Mouse (Mus musculus) heart, embryonic 11.5 days (tissue): ENCODE data around the gene Pipox. TPM values are rescaled to one million over a fixed set of nuclear protein-coding genes. Genes with fewer than 3 reads are reported as not detected.

Experiments used
- polyA plus RNA-seq: library from polyadenylated mRNA; unstranded; fragments of >200 nt; fragmentation: Nextera tagmentation; extraction: Ambion mirVana; gene quantifications from 2 replicates; pipeline ENCODE4 v1.2.1, GENCODE M21; 2014

The Pipox gene
- polyA plus RNA-seq, 1 experiment from 2014 or later = 2.4 TPM

Other genes starting within 250 kb of the Pipox start
- 3.8 and 11.3 TPM in 2 replicates for gene Nufip2, start 207.9 kb downstream of the Pipox start, polyA plus RNA-seq
- gene Cryba1, start 168.8 kb downstream of the Pipox start, polyA plus RNA-seq = not detected in 2 replicates
- gene Myo18a, start 130.8 kb downstream of the Pipox start, polyA plus RNA-seq = 94.0 and 96.7 TPM in 2 replicates
- gene Gm10277, start 106.3 kb downstream of the Pipox start, polyA plus RNA-seq = 0.55 and 0.87 TPM in 2 replicates
- gene Sez6, start 36.7 kb upstream of the Pipox start, polyA plus RNA-seq = 0.09 TPM in 1 of 2 replicates, not detected in the other
- 9.1 and 14.2 TPM in 2 replicates for gene Phf12, start 88.7 kb upstream of the Pipox start, polyA plus RNA-seq
- gene Dhrs13, start 138.2 kb upstream of the Pipox start, polyA plus RNA-seq = 12.3 and 15.8 TPM in 2 replicates
- gene Flot2, start 143.8 kb upstream of the Pipox start, polyA plus RNA-seq = 62.0 and 67.1 TPM in 2 replicates
- 25.6 and 27.0 TPM in 2 replicates for gene Eral1, start 186.3 kb upstream of the Pipox start, polyA plus RNA-seq
- 22.4 and 26.9 TPM in 2 replicates for gene Fam222b, start 200.6 kb upstream of the Pipox start, polyA plus RNA-seq